Mouse (Mus musculus): ENCODE results near the gene Olfr171. TPM values are rescaled to one million over a fixed set of nuclear protein-coding genes. Genes with fewer than 3 reads are reported as not detected.

Gene Olfr171
- not detected in 2 replicates for polyA plus RNA-seq (2012; ENCODE audit: low replicate concordance)

GRCm38 (mm10) chr16:19629816-19630215, at the start of gene Olfr171:
TSS of gene Olfr171 (minus strand) at chr16:19629916.

GRCm38 (mm10) chr16:19611782-19612181, 17.9 kb downstream of the Olfr171 start, which contains the start of gene Olfr170:
TSS of gene Olfr170 (minus strand) at chr16:19611882.

Other genes with a start within 250 kb of the Olfr171 start
- not detected in 2 replicates for gene Olfr165, start 206.8 kb downstream of the Olfr171 start, polyA plus RNA-seq (2012; ENCODE audit: low replicate concordance)
- not detected in 2 replicates for gene Olfr166, start 146.2 kb downstream of the Olfr171 start, polyA plus RNA-seq (2012; ENCODE audit: low replicate concordance)
- 0.02 TPM in 1 of 2 replicates, not detected in the other for gene Olfr167, start 107.7 kb downstream of the Olfr171 start, polyA plus RNA-seq (2012; ENCODE audit: low replicate concordance)
- gene Olfr168, start 94.4 kb downstream of the Olfr171 start, polyA plus RNA-seq (2012; ENCODE audit: low replicate concordance): not detected in 2 replicates
- gene Olfr169, start 58.1 kb downstream of the Olfr171 start, polyA plus RNA-seq (2012; ENCODE audit: low replicate concordance): not detected in 2 replicates
- not detected in 2 replicates for gene Olfr170, start 18.0 kb downstream of the Olfr171 start, polyA plus RNA-seq (2012; ENCODE audit: low replicate concordance)
- gene Lamp3, start 76.5 kb upstream of the Olfr171 start, polyA plus RNA-seq (2012; ENCODE audit: low replicate concordance): 0.05 and 0.07 TPM in 2 replicates
- 2.0 and 3.1 TPM in 2 replicates for gene B3gnt5, start 130.3 kb upstream of the Olfr171 start, polyA plus RNA-seq (2012; ENCODE audit: low replicate concordance)